16 mouse cellular contexts compared by ENCODE assay signal in the genomic region with DNA sequence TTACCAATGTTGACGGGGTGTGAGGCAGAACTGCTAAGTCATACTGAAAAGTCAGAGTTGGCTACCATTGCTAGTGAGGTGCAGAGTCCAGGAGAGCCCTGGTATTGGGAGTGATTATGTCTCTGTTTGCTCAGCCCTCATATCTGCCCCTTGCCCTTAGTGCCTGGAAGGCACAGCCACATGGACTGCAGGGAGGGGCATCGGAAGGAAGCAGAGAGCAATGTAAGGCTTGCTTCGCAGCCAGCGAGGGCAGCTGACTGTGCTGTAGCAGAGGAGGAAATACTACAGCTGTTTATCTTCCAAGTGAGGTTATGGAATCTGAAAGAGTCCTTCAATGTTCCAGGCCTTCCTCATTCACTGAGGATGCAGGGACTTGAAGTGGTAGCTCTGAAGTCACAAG. TPM values are rescaled to one million over a fixed set of nuclear protein-coding genes. Genes with fewer than 3 reads are reported as not detected.
DNase-seq lines count a peak whose midpoint lies in the region; ATAC-seq and TF ChIP-seq lines count a peak whose summit lies in the region.
"Had no signal": no experiment of that assay in that cellular context is flagged by ENCODE, and none has a peak within 500 bp of the region (broad histone marks: within the 10 kb centered on the region; RNA-seq: fewer than 3 reads in every experiment).

No protein-coding gene starts in this region.

- 0 out of 2 replicates have a peak, but pooled peaks have one; percentile 34 for ATAC-seq in lung, embryonic 16.5 days (ENCODE audit: low read depth)
- ATAC-seq in stomach, embryonic 14.5 days (ENCODE audit: insufficient number of reproducible peaks, insufficient read depth, low FRiP score, low read depth): peak; percentile 76; the same call in 1 of the 2 replicates
- no peak for ATAC-seq in erythroblast, adult 5-6 weeks (replicated peaks; ENCODE audit: low FRiP score, poor library complexity, severe bottlenecking)

- H3K36me3 ChIP-seq in lung, embryonic 16.5 days (ENCODE audit: control insufficient read depth, insufficient read depth, low read length): peaks cover 23% of the 10 kb centered on the region; the same call in 1 of the 2 replicates
- no peaks in the 10 kb centered on the region for H3K36me3 ChIP-seq in kidney, adult 2 months (ENCODE audit: control insufficient read depth, insufficient read depth, low read length)
- H3K36me3 ChIP-seq in stomach, embryonic 14.5 days (ENCODE audit: control insufficient read depth, insufficient read depth, low read length): peaks cover 37% of the 10 kb centered on the region

- H3K27me3 ChIP-seq in lung, embryonic 16.5 days (ENCODE audit: control insufficient read depth, insufficient read depth, low read depth, low read length): no peaks in the 10 kb centered on the region
- H3K27me3 ChIP-seq in kidney, adult 2 months (replicated peaks; ENCODE audit: control insufficient read depth, insufficient read depth, low read length): no peaks in the 10 kb centered on the region
- H3K27me3 ChIP-seq in stomach, embryonic 14.5 days (ENCODE audit: control insufficient read depth, insufficient read depth, low read length): no peaks in the 10 kb centered on the region

- H3K9me3 ChIP-seq in lung, embryonic 16.5 days (ENCODE audit: control insufficient read depth, low read length): no peaks in the 10 kb centered on the region
- H3K9me3 ChIP-seq in stomach, embryonic 14.5 days (ENCODE audit: control insufficient read depth, low read depth, low read length): no peaks in the 10 kb centered on the region

- no peak overlapping the region for H3K4me2 ChIP-seq in lung, embryonic 16.5 days (ENCODE audit: low read depth, low read length)
- H3K4me2 ChIP-seq in stomach, embryonic 14.5 days (replicated peaks; ENCODE audit: low read depth, low read length): no peak overlapping the region
- H3K4me2 ChIP-seq: heart, embryonic 11.5 days had no signal

- TF ChIP-seq POLR2A in kidney, adult 2 months (IDR thresholded peaks at IDR 0.05; ENCODE audit: low read depth, low read length): no peak

- H3K9ac ChIP-seq in lung, embryonic 16.5 days (ENCODE audit: low read length): no peak overlapping the region
- H3K9ac ChIP-seq in stomach, embryonic 14.5 days (replicated peaks; ENCODE audit: low read depth, low read length): no peak overlapping the region

- no peaks in the 10 kb centered on the region for H3K4me1 ChIP-seq in lung, embryonic 16.5 days (replicated peaks; ENCODE audit: control insufficient read depth, insufficient read depth, low read length)
- H3K4me1 ChIP-seq in kidney, adult 2 months (ENCODE audit: control insufficient read depth, insufficient read depth, low read length): peaks cover 3% of the 10 kb centered on the region; the same call in 1 of the 2 replicates
- H3K4me1 ChIP-seq in stomach, embryonic 14.5 days (ENCODE audit: control insufficient read depth, insufficient read depth, low read length): no peaks in the 10 kb centered on the region

- no peak for TF ChIP-seq CTCF in kidney, adult 2 months (conservative IDR thresholded peaks at IDR 0.05; ENCODE audit: insufficient read depth, insufficient read length, low read depth, low read length)

- no peak overlapping the region for H3K27ac ChIP-seq in lung, embryonic 16.5 days (ENCODE audit: low read length)
- H3K27ac ChIP-seq in kidney, adult 2 months (ENCODE audit: insufficient read depth, low read depth, low read length): no peak overlapping the region
- H3K27ac ChIP-seq in stomach, embryonic 14.5 days (ENCODE audit: low read length): no peak overlapping the region
- H3K27ac ChIP-seq: macrophage had no signal

- 75% methylated on average over 4 of the region's 4 CpGs for WGBS in lung, embryonic 16.5 days
- WGBS in kidney, adult 2 months: 38% methylated on average over 4 of the region's 4 CpGs
- 71% methylated on average over 4 of the region's 4 CpGs for WGBS in stomach, embryonic 14.5 days

- DNase-seq in lung, postnatal 14 days: no peak
- peak; percentile 74 for DNase-seq in kidney, adult 2 months
- peak; percentile 48 to 50 for DNase-seq in kidney, postnatal 36 days
- no peak for DNase-seq in Muller cell, postnatal 12 days (ENCODE audit: inconsistent ontology term)
- no peak for DNase-seq in adrenal gland, adult 2 months
- DNase-seq: adrenal gland, postnatal 25 days; cerebellum, adult 11 months; embryo, embryonic 11 days; right cerebral cortex, postnatal 4 days; thymus, adult 18-20 months had no signal

- no peak overlapping the region for H3K4me3 ChIP-seq in lung, embryonic 16.5 days (ENCODE audit: low read length)
- H3K4me3 ChIP-seq in kidney, adult 2 months (ENCODE audit: insufficient read depth, low read depth, low read length): no peak overlapping the region
- no peak overlapping the region for H3K4me3 ChIP-seq in stomach, embryonic 14.5 days (ENCODE audit: low read depth, low read length)

RNA-seq across cellular contexts. Expression of a gene that starts 16.4 kb away (rescaled TPM):
- polyA plus RNA-seq in lung, embryonic 16.5 days (2015; fragmentation: Nextera tagmentation; extraction: Ambion mirVana): 72.9 and 78.4 TPM in 2 replicates
- polyA plus RNA-seq in kidney, adult 2 months (2012; rRNA removed): 14.8 and 21.3 TPM in 2 replicates
- polyA plus RNA-seq in stomach, embryonic 14.5 days (2014; fragmentation: Nextera tagmentation; extraction: Ambion mirVana): 71.0 and 85.7 TPM in 2 replicates
- 4.8 and 21.3 TPM in 2 replicates for total RNA-seq in erythroblast, adult 5-6 weeks (2015; ENCODE audit: low replicate concordance)
- 2.6 and 10.6 TPM in 2 replicates for total RNA-seq in erythroblast, adult 5-6 weeks (2017; ENCODE audit: low replicate concordance)
- total RNA-seq in adrenal gland, adult 2 months (2021): 10 to 100 TPM; 35.6 to 35.8 TPM
- polyA plus RNA-seq in adrenal gland, adult 2 months (2012; rRNA removed): 2.0 and 2.9 TPM in 2 replicates

RNA-seq across cellular contexts. Expression of a gene that starts 16.5 kb away (rescaled TPM):
- 296 and 318 TPM in 2 replicates for polyA plus RNA-seq in lung, embryonic 16.5 days (2015; fragmentation: Nextera tagmentation; extraction: Ambion mirVana)
- 68.9 and 94.6 TPM in 2 replicates for polyA plus RNA-seq in kidney, adult 2 months (2012; rRNA removed)
- polyA plus RNA-seq in stomach, embryonic 14.5 days (2014; fragmentation: Nextera tagmentation; extraction: Ambion mirVana): 395 and 400 TPM in 2 replicates
- 13.0 and 31.1 TPM in 2 replicates for total RNA-seq in erythroblast, adult 5-6 weeks (2015; ENCODE audit: low replicate concordance)
- total RNA-seq in erythroblast, adult 5-6 weeks (2017; ENCODE audit: low replicate concordance): 8.1 and 37.1 TPM in 2 replicates
- 100 to 1,000 TPM; 178 to 236 TPM for total RNA-seq in adrenal gland, adult 2 months (2021)
- 27.9 and 30.7 TPM in 2 replicates for polyA plus RNA-seq in adrenal gland, adult 2 months (2012; rRNA removed)

RNA-seq across cellular contexts. Expression of a gene that starts 43.2 kb away (rescaled TPM):
- polyA plus RNA-seq in lung, embryonic 16.5 days (2015; fragmentation: Nextera tagmentation; extraction: Ambion mirVana): 0.23 and 0.43 TPM in 2 replicates
- not detected in 2 replicates for polyA plus RNA-seq in kidney, adult 2 months (2012; rRNA removed)
- 0.25 TPM in 2 replicates for polyA plus RNA-seq in stomach, embryonic 14.5 days (2014; fragmentation: Nextera tagmentation; extraction: Ambion mirVana)
- not detected in 2 replicates for total RNA-seq in erythroblast, adult 5-6 weeks (2015; ENCODE audit: low replicate concordance)
- total RNA-seq in erythroblast, adult 5-6 weeks (2017; ENCODE audit: low replicate concordance): not detected in 2 replicates
- total RNA-seq in adrenal gland, adult 2 months (2021): not detected
- not detected in 2 replicates for polyA plus RNA-seq in adrenal gland, adult 2 months (2012; rRNA removed)
- total RNA-seq: adrenal gland, postnatal 25 days; monocyte, adult 5-6 weeks had no signal
- polyA plus RNA-seq: heart, embryonic 11.5 days; macrophage had no signal

RNA-seq across cellular contexts. Expression of a gene that starts 46.9 kb away (rescaled TPM):
- 9.9 and 10.2 TPM in 2 replicates for polyA plus RNA-seq in lung, embryonic 16.5 days (2015; fragmentation: Nextera tagmentation; extraction: Ambion mirVana)
- polyA plus RNA-seq in kidney, adult 2 months (2012; rRNA removed): 1.8 and 2.1 TPM in 2 replicates
- polyA plus RNA-seq in stomach, embryonic 14.5 days (2014; fragmentation: Nextera tagmentation; extraction: Ambion mirVana): 10.4 and 11.9 TPM in 2 replicates
- total RNA-seq in erythroblast, adult 5-6 weeks (2015; ENCODE audit: low replicate concordance): 1.7 and 8.6 TPM in 2 replicates
- total RNA-seq in erythroblast, adult 5-6 weeks (2017; ENCODE audit: low replicate concordance): 2.6 and 3.7 TPM in 2 replicates
- 1 to 10 TPM; 3.1 to 5.2 TPM for total RNA-seq in adrenal gland, adult 2 months (2021)
- 0.59 and 0.75 TPM in 2 replicates for polyA plus RNA-seq in adrenal gland, adult 2 months (2012; rRNA removed)

Comparison
In these comparisons a context has a peak if more than half of its experiments do, and no peak if none do; other contexts are left out.
1. DNase-seq: peak in kidney, adult 2 months (single experiment) and kidney, postnatal 36 days (2 of 2); none in lung, postnatal 14 days (single experiment), Muller cell, postnatal 12 days (single experiment) and adrenal gland, adult 2 months (single experiment).